Mouse (Mus musculus): ENCODE results near the gene Wdr82.

DNA sequence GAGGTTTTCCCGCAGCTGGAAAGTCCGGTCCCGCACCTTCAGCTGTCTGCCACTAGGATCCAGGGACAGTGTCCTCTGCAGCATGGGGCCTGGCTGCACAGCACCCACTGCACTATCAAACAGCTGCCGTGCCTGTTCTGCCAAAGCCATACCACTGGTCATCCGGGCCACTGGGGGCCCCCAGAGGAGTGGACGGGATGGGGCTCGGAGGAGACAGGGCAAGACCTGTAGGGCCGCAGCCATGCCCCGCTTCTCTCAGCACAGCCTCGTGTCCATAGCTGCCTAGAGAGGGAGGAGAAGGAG is 13.2 kb upstream of the Wdr82 start:
- TF ChIP-seq POLR2A (IDR thresholded peaks at IDR 0.05; ENCODE audit: borderline replicate concordance, extremely low read depth, insufficient read depth, insufficient read length, poor library complexity, severe bottlenecking) (no peak), CTCF (IDR thresholded peaks at IDR 0.05; ENCODE audit: borderline replicate concordance, extremely low read depth, insufficient read depth, insufficient read length) (no peak)

Data from brain, embryonic 14.5 days (tissue).